Mouse (Mus musculus): Measurements from ENCODE around the gene Bcas3. TPM values are rescaled to one million over a fixed set of nuclear protein-coding genes. Genes with fewer than 3 reads are reported as not detected.

Bcas3 gene
- total and polyA plus RNA-seq, 3 experiments: 20.1 to 61.0 (median 41.3) TPM

- H3K27me3 ChIP-seq (ENCODE audit: insufficient read depth, low read length): peaks cover 24% of the 10 kb centered on the region
- no peaks in the 10 kb centered on the region for H3K36me3 ChIP-seq (replicated peaks)
- ATAC-seq (ENCODE audit: extremely low read depth, insufficient number of reproducible peaks, low FRiP score, poor library complexity, severe bottlenecking) (no peak), DNase-seq (ENCODE audit: low spot score) (no peak)
- H3K4me3 ChIP-seq (ENCODE audit: low read depth, low read length): no peak overlapping the region
- no peaks in the 10 kb centered on the region for H3K9me3 ChIP-seq (replicated peaks)
- TF ChIP-seq POLR2AphosphoS5 (IDR thresholded peaks at IDR 0.05; ENCODE audit: insufficient replicate concordance, low read depth, low read length): no peak
- no peak for TF ChIP-seq GATA1 (IDR thresholded peaks at IDR 0.05; ENCODE audit: borderline replicate concordance, low read length)
- no peak for TF ChIP-seq TAL1 (conservative IDR thresholded peaks at IDR 0.05; ENCODE audit: low read depth, low read length)
- no peak for TF ChIP-seq CTCF (IDR thresholded peaks at IDR 0.05; ENCODE audit: low read depth, low read length)
- no peak for TF ChIP-seq GATA2 (IDR thresholded peaks at IDR 0.05; ENCODE audit: borderline replicate concordance, low read depth, low read length)
- no peaks in the 10 kb centered on the region for H3K4me1 ChIP-seq (ENCODE audit: insufficient read depth, low read depth, low read length)
Measured at GRCm38 (mm10) chr11:85738585-85738984, 385.6 kb downstream of the Bcas3 start.

- no peaks in the 10 kb centered on the region for H3K9me3 ChIP-seq (replicated peaks)
- no peak overlapping the region for H3K4me3 ChIP-seq (ENCODE audit: low read depth, low read length)
- H3K27me3 ChIP-seq (ENCODE audit: insufficient read depth, low read length): peaks cover 23% of the 10 kb centered on the region
- TF ChIP-seq GATA1 (IDR thresholded peaks at IDR 0.05; ENCODE audit: borderline replicate concordance, low read length) (no peak), GATA2 (IDR thresholded peaks at IDR 0.05; ENCODE audit: borderline replicate concordance, low read depth, low read length) (no peak), CTCF (IDR thresholded peaks at IDR 0.05; ENCODE audit: low read depth, low read length) (no peak), POLR2AphosphoS5 (IDR thresholded peaks at IDR 0.05; ENCODE audit: insufficient replicate concordance, low read depth, low read length) (no peak), TAL1 (conservative IDR thresholded peaks at IDR 0.05; ENCODE audit: low read depth, low read length) (no peak)
- ATAC-seq (ENCODE audit: extremely low read depth, insufficient number of reproducible peaks, low FRiP score, poor library complexity, severe bottlenecking) (no peak), DNase-seq (ENCODE audit: low spot score) (no peak)
- no peaks in the 10 kb centered on the region for H3K4me1 ChIP-seq (ENCODE audit: insufficient read depth, low read depth, low read length)
- no peaks in the 10 kb centered on the region for H3K36me3 ChIP-seq (replicated peaks)
Measured at GRCm38 (mm10) chr11:85739266-85739977, 386.5 kb downstream of the Bcas3 start.

DNA sequence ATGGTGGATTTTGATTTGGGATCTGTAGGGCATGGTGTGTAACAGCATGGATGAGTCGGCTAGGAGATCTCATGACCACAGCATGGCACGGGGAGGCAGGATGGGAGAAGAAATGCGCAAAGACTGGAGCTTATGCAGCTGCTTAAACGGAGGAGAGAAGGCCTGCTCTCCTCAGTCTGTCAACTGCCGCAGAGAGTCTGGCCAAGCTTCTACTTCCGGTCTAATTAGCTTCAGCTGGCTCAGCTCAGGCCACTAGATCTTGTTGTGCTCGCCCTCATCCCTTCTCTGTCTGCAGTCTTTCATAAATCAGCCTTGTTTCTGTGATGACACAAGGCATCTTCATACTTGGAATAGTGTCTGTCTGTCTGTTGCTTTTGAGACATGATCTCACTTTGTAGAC, 393.4 kb downstream of the Bcas3 start:
- TF ChIP-seq POLR2AphosphoS5 (IDR thresholded peaks at IDR 0.05; ENCODE audit: insufficient replicate concordance, low read depth, low read length) (no peak), GATA2 (IDR thresholded peaks at IDR 0.05; ENCODE audit: borderline replicate concordance, low read depth, low read length) (no peak), CTCF (IDR thresholded peaks at IDR 0.05; ENCODE audit: low read depth, low read length) (no peak), TAL1 (conservative IDR thresholded peaks at IDR 0.05; ENCODE audit: low read depth, low read length) (no peak), GATA1 (IDR thresholded peaks at IDR 0.05; ENCODE audit: borderline replicate concordance, low read length) (no peak)
- no peaks in the 10 kb centered on the region for H3K36me3 ChIP-seq (replicated peaks)
- H3K4me3 ChIP-seq (ENCODE audit: low read depth, low read length): no peak overlapping the region
- ATAC-seq (ENCODE audit: extremely low read depth, insufficient number of reproducible peaks, low FRiP score, poor library complexity, severe bottlenecking) (no peak), DNase-seq (ENCODE audit: low spot score) (no peak)
- no peaks in the 10 kb centered on the region for H3K9me3 ChIP-seq (replicated peaks)
- peaks cover 22% of the 10 kb centered on the region for H3K27me3 ChIP-seq (ENCODE audit: insufficient read depth, low read length)
- H3K4me1 ChIP-seq (ENCODE audit: insufficient read depth, low read depth, low read length): no peaks in the 10 kb centered on the region

- H3K27me3 ChIP-seq (ENCODE audit: insufficient read depth, low read length): peaks cover 14% of the 10 kb centered on the region; the same call in 1 of the 2 replicates
- no peak for ATAC-seq (ENCODE audit: extremely low read depth, insufficient number of reproducible peaks, low FRiP score, poor library complexity, severe bottlenecking)
- no peaks in the 10 kb centered on the region for H3K9me3 ChIP-seq (replicated peaks)
- H3K36me3 ChIP-seq (replicated peaks): no peaks in the 10 kb centered on the region
- no peaks in the 10 kb centered on the region for H3K4me1 ChIP-seq (ENCODE audit: insufficient read depth, low read depth, low read length)
- no peak for DNase-seq (ENCODE audit: low spot score)
- TF ChIP-seq TAL1 (conservative IDR thresholded peaks at IDR 0.05; ENCODE audit: low read depth, low read length) (no peak), GATA1 (IDR thresholded peaks at IDR 0.05; ENCODE audit: borderline replicate concordance, low read length) (no peak), CTCF (IDR thresholded peaks at IDR 0.05; ENCODE audit: low read depth, low read length) (no peak), POLR2AphosphoS5 (IDR thresholded peaks at IDR 0.05; ENCODE audit: insufficient replicate concordance, low read depth, low read length) (no peak), GATA2 (IDR thresholded peaks at IDR 0.05; ENCODE audit: borderline replicate concordance, low read depth, low read length) (no peak)
- H3K4me3 ChIP-seq (ENCODE audit: low read depth, low read length): no peak overlapping the region
Measured at GRCm38 (mm10) chr11:85748891-85749290, 395.9 kb downstream of the Bcas3 start.

- ATAC-seq (ENCODE audit: extremely low read depth, insufficient number of reproducible peaks, low FRiP score, poor library complexity, severe bottlenecking) (no peak), DNase-seq (ENCODE audit: low spot score) (no peak)
- Histone ChIP-seq H3K4me1 (ENCODE audit: insufficient read depth, low read depth, low read length) (no peaks in the 10 kb centered on the region), H3K4me3 (ENCODE audit: low read depth, low read length) (no peak overlapping the region), H3K27me3 (ENCODE audit: insufficient read depth, low read length) (peaks cover 13% of the 10 kb centered on the region; the same call in 1 of the 2 replicates), H3K9me3 (replicated peaks) (no peaks in the 10 kb centered on the region), H3K36me3 (replicated peaks) (no peaks in the 10 kb centered on the region)
- TF ChIP-seq POLR2AphosphoS5 (IDR thresholded peaks at IDR 0.05; ENCODE audit: insufficient replicate concordance, low read depth, low read length): no peak
- no peak for TF ChIP-seq GATA2 (IDR thresholded peaks at IDR 0.05; ENCODE audit: borderline replicate concordance, low read depth, low read length)
- no peak for TF ChIP-seq CTCF (IDR thresholded peaks at IDR 0.05; ENCODE audit: low read depth, low read length)
- TF ChIP-seq GATA1 (IDR thresholded peaks at IDR 0.05; ENCODE audit: borderline replicate concordance, low read length): no peak
- no peak for TF ChIP-seq TAL1 (conservative IDR thresholded peaks at IDR 0.05; ENCODE audit: low read depth, low read length)
Measured at GRCm38 (mm10) chr11:85751171-85751570, 398.2 kb downstream of the Bcas3 start.

GRCm38 (mm10) chr11:85754631-85755502, 401.9 kb downstream of the Bcas3 start:
- ATAC-seq (ENCODE audit: extremely low read depth, insufficient number of reproducible peaks, low FRiP score, poor library complexity, severe bottlenecking): no peak
- H3K36me3 ChIP-seq (replicated peaks): no peaks in the 10 kb centered on the region
- H3K27me3 ChIP-seq (ENCODE audit: insufficient read depth, low read length): peaks cover 23% of the 10 kb centered on the region
- no peak overlapping the region for H3K4me3 ChIP-seq (ENCODE audit: low read depth, low read length)
- H3K4me1 ChIP-seq (ENCODE audit: insufficient read depth, low read depth, low read length): no peaks in the 10 kb centered on the region
- H3K9me3 ChIP-seq (replicated peaks): no peaks in the 10 kb centered on the region
- no peak for DNase-seq (ENCODE audit: low spot score)
- TF ChIP-seq TAL1 (conservative IDR thresholded peaks at IDR 0.05; ENCODE audit: low read depth, low read length) (no peak), CTCF (IDR thresholded peaks at IDR 0.05; ENCODE audit: low read depth, low read length) (no peak), POLR2AphosphoS5 (IDR thresholded peaks at IDR 0.05; ENCODE audit: insufficient replicate concordance, low read depth, low read length) (no peak), GATA1 (IDR thresholded peaks at IDR 0.05; ENCODE audit: borderline replicate concordance, low read length) (no peak)

Measured in G1E (cell line).